Mouse (Mus musculus): ENCODE data around the gene Ube2r2.

DNA sequence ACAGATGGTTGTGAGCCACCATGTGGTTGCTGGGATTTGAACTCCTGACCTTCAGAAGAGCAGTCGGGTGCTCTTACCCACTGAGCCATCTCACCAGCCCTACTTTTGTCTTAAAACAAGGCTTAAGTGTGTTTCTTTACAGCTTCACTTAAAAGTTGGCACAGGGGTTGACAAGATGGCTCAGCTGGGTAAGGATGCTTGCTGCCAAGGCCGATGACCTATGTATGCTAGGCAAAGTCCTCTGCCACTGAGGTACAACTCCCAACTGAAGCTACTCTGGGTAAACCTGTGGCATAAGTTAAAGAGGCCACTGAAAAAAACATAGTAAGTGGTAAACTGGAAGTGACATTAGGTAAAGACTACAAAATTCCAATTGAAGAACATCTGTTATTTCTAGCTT lies 7.1 kb downstream of the Ube2r2 start:
- TF ChIP-seq CTCF (IDR thresholded peaks at IDR 0.05; ENCODE audit: insufficient read depth, low read length) (no peak), POLR2A (IDR thresholded peaks at IDR 0.05; ENCODE audit: borderline replicate concordance, extremely low read depth, low read depth, low read length) (no peak)
